Mouse (Mus musculus) liver, embryonic 13.5 days (tissue): ENCODE data around the gene Cdh3. TPM values are rescaled to one million over a fixed set of nuclear protein-coding genes. Genes with fewer than 3 reads are reported as not detected.

Source experiments
- ATAC-seq: fragments of 200-750 bp; cut with Nextera tagmentation; 2 replicates; pipeline ENCODE4 v1.8.0; 2017; ENCODE audit warnings: low read depth, mild to moderate bottlenecking, moderate number of reproducible peaks, moderate library complexity
- DNase-seq: peaks from one replicate; pipeline ENCODE4 v3.0.0; 2022
- H3K27ac ChIP-seq: fragments of 300-500 bp; sonication (generic); 2 replicates; pipeline ENCODE4 v1.5.1; 2015; ENCODE audit warnings: moderate library complexity, mild to moderate bottlenecking, inconsistent platforms
- H3K27me3 ChIP-seq: fragments of 300-500 bp; sonication (generic); 2 replicates; pipeline ENCODE4 v1.6.1; 2015; ENCODE audit warnings: mild to moderate bottlenecking, inconsistent platforms
- H3K36me3 ChIP-seq: fragments of 300-500 bp; sonication (generic); 2 replicates; pipeline ENCODE4 v1.6.1; 2015; ENCODE audit warnings: mild to moderate bottlenecking, inconsistent platforms
- H3K4me1 ChIP-seq: fragments of 300-500 bp; sonication (generic); replicated peaks from 2 replicates; pipeline ENCODE4 v1.6.1; 2015; ENCODE audit warnings: inconsistent platforms
- H3K4me2 ChIP-seq: fragments of 300-500 bp; sonication (generic); 2 replicates; pipeline ENCODE4 v1.6.1; 2015; ENCODE audit warnings: inconsistent platforms, mild to moderate bottlenecking, moderate library complexity
- H3K4me3 ChIP-seq: fragments of 300-500 bp; sonication (generic); replicated peaks from 2 replicates; pipeline ENCODE4 v1.5.1; 2015; ENCODE audit warnings: mild to moderate bottlenecking, inconsistent platforms
- H3K9ac ChIP-seq: fragments of 300-500 bp; sonication (generic); 2 replicates; pipeline ENCODE4 v1.6.1; 2015; ENCODE audit warnings: mild to moderate bottlenecking, inconsistent platforms
- H3K9me3 ChIP-seq: fragments of 300-500 bp; sonication (generic); replicated peaks from 2 replicates; pipeline ENCODE4 v1.6.1; 2016; ENCODE audit warnings: inconsistent platforms
- WGBS: fragments of 180-500 bp; shearing (Covaris S2); methylation state at CpG from one replicate; pipeline ENCODE4 v1.1.7; 2015; ENCODE audit not compliant: insufficient replicate concordance; 5-methylcytosine and 5-hydroxymethylcytosine counted together
- polyA plus RNA-seq: library from polyadenylated mRNA; unstranded; fragments of >200 nt; fragmentation: Nextera tagmentation; extraction: Ambion mirVana; gene quantifications from 2 replicates; pipeline ENCODE4 v1.2.1, GENCODE M21; 2015

The Cdh3 gene
- polyA plus RNA-seq, 1 experiment from 2014 or later = 2.5 TPM

DNA sequence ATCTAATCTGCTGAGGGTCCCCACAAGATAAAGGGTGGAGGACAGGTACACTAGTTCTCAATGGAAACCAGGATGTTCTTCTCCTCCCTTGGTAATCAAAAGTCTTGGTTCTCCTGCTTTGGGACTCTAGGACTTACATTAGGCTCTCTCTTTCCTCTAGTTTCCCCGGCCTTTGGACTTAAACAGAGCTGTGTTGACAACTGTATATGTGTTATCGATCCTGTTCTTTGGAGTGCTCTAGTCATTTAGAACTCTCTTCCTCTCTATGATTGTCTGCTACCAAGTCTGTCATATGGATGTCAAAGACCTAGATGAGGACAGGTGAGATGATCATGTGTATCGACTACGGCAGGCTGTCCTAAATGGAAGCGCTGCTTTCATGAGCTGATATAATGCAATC lies 86.4 kb downstream of the Cdh3 start:
- H3K36me3 ChIP-seq = no peaks in the 10 kb centered on the region
- H3K27ac ChIP-seq = peak overlapping the region; percentile 73
- 73% methylated on average over 5 of the region's 5 CpGs for WGBS
- ATAC-seq (0 out of 2 replicates have a peak, but pooled peaks have one; percentile 51), DNase-seq (no peak)
- no peak overlapping the region for H3K4me2 ChIP-seq
- H3K27me3 ChIP-seq = peaks cover 18% of the 10 kb centered on the region
- no peaks in the 10 kb centered on the region for H3K9me3 ChIP-seq
- no peak overlapping the region for H3K4me3 ChIP-seq
- 0 out of 2 replicates have a peak, but pooled peaks cover 2% of the 10 kb centered on the region for H3K4me1 ChIP-seq
- no peak overlapping the region for H3K9ac ChIP-seq

DNA sequence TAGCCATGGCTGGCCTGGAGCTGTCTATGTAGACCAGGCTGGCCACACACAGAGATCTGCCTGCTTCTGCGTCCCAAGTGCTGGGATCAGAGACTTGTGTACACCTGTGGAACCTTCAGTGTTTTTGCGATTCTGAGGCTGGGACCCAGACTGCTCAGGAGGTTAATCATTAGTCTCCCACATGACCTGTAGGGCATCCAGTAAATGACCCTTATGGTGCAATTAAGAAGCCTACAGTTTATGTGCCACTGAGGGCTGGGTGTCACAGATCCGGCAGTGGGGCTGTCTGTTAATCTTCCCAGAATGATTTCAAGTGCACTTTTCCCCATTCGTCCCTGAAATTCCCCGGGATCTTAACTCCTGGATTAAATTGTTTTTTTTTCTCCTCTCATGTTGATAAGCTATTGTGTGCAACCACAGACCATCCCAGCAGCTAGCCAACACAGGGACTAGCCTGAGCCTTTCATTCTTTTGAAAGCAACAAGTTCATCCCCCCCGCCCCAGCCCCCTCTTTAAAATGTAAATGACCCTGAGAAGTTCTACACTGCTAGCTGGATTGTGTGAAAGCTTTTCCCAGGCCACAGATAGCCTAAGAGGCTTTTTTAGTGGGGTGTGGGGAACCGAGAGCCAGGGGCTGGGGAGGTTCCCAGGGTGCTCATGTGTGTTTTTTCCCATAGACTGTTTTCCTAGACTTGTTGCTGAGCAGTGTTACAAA lies 88.7 kb downstream of the Cdh3 start:
- no peaks in the 10 kb centered on the region for H3K36me3 ChIP-seq
- DNase-seq = no peak
- no peak overlapping the region for H3K9ac ChIP-seq
- peak; percentile 41; the same call in 1 of the 2 replicates for ATAC-seq
- no peaks in the 10 kb centered on the region for H3K9me3 ChIP-seq
- H3K27me3 ChIP-seq = peaks cover 41% of the 10 kb centered on the region
- H3K4me3 ChIP-seq = no peak overlapping the region
- WGBS = 35% methylated on average over 7 of the region's 7 CpGs
- no peak overlapping the region for H3K4me2 ChIP-seq
- H3K27ac ChIP-seq = peak overlapping the region; percentile 39; the same call in 1 of the 2 replicates
- 0 out of 2 replicates have a peak, but pooled peaks cover 5% of the 10 kb centered on the region for H3K4me1 ChIP-seq

- DNase-seq = no peak
- 2% methylated on average over 53 of the region's 53 CpGs for WGBS
- Histone ChIP-seq H3K27me3 (peaks cover 71% of the 10 kb centered on the region), H3K27ac (no peak within 1 kb of the TSS), H3K9ac (peak within 1 kb of the TSS; percentile 63), H3K4me2 (peak within 1 kb of the TSS; percentile 56), H3K4me1 (0 out of 2 replicates have a peak, but pooled peaks cover 6% of the 10 kb centered on the region), H3K36me3 (no peaks in the 10 kb centered on the region), H3K9me3 (no peaks in the 10 kb centered on the region), H3K4me3 (peak within 1 kb of the TSS; percentile 56)
- ATAC-seq = no peak
Measured at GRCm38 (mm10) chr8:106603131-106603819, 92.6 kb downstream of the Cdh3 start, which contains the start of gene Cdh1. Gene Cdh1, plus strand, starts transcription at chr8:106603351.

DNA sequence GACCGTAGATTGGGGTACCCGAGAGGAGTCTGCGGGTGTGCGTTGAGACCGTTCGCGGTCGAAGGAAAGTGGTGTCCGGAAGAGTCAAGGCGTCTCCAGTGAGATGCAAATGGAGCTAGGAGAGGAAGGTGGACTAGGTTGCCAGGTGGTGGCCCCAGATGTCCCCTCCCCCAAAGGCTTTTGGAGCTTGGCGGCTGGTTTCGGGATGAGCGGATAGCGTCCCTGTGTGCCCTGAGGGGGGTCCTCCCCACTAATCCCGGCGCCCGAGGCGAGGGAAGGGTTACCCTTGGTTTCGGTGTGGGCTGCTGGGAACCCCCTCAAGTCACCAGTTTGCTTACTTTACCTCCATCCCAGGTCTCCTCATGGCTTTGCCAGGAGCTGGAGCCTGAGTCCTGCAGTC lies 93.2 kb downstream of the Cdh3 start:
- Histone ChIP-seq H3K27me3 (peaks cover 71% of the 10 kb centered on the region), H3K36me3 (no peaks in the 10 kb centered on the region), H3K27ac (no peak overlapping the region), H3K9ac (peak overlapping the region; percentile 63; the same call in 1 of the 2 replicates), H3K4me3 (peak overlapping the region; percentile 56), H3K4me1 (0 out of 2 replicates have a peak, but pooled peaks cover 9% of the 10 kb centered on the region), H3K4me2 (peak overlapping the region; percentile 56), H3K9me3 (no peaks in the 10 kb centered on the region)
- DNase-seq (no peak), ATAC-seq (no peak)
- 2% methylated on average over 19 of the region's 19 CpGs for WGBS

DNA sequence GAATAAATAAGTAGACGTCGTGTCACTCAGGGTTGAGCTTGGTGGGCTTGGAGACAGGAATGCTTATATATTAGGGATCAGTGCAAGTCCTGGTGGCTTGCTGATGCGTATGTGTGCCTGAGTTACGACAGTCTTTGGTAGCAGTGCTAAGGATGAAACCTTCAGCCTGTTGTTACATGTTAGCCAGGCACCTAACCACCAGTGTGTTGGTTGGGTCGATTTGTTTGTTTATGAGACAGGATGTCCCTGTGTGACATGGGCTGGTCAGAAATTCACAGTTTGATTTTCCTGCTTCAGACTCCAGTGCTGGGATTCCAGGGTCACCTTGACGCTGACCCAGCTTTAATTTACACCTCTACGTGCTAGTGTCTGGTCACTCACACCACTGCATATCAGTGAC lies 95.0 kb downstream of the Cdh3 start:
- H3K27ac ChIP-seq = no peak overlapping the region; the same call in 1 of the 2 replicates
- H3K9ac ChIP-seq = no peak overlapping the region
- 42% methylated on average over 7 of the region's 7 CpGs for WGBS
- ATAC-seq = no peak
- peaks cover 67% of the 10 kb centered on the region for H3K27me3 ChIP-seq
- H3K4me3 ChIP-seq = no peak overlapping the region
- peaks cover 9% of the 10 kb centered on the region; the same call in 1 of the 2 replicates for H3K4me1 ChIP-seq
- no peaks in the 10 kb centered on the region for H3K9me3 ChIP-seq
- H3K36me3 ChIP-seq = no peaks in the 10 kb centered on the region
- no peak for DNase-seq
- peak overlapping the region; percentile 2; the same call in 1 of the 2 replicates for H3K4me2 ChIP-seq

GRCm38 (mm10) chr8:106606121-106606520 lies 95.4 kb downstream of the Cdh3 start:
- DNase-seq (no peak), ATAC-seq (no peak)
- no peak overlapping the region for H3K9ac ChIP-seq
- H3K4me2 ChIP-seq = peak overlapping the region; percentile 2; the same call in 1 of the 2 replicates
- no peaks in the 10 kb centered on the region for H3K36me3 ChIP-seq
- peaks cover 9% of the 10 kb centered on the region; the same call in 1 of the 2 replicates for H3K4me1 ChIP-seq
- H3K9me3 ChIP-seq = no peaks in the 10 kb centered on the region
- 17% methylated on average over 4 of the region's 4 CpGs for WGBS
- H3K27me3 ChIP-seq = peaks cover 63% of the 10 kb centered on the region
- no peak overlapping the region for H3K4me3 ChIP-seq
- H3K27ac ChIP-seq = no peak overlapping the region

- DNase-seq (no peak), ATAC-seq (no peak)
- Histone ChIP-seq H3K9me3 (no peaks in the 10 kb centered on the region), H3K4me2 (peak overlapping the region; percentile 10; the same call in 1 of the 2 replicates), H3K27ac (no peak overlapping the region), H3K27me3 (peaks cover 57% of the 10 kb centered on the region), H3K4me1 (peaks cover 12% of the 10 kb centered on the region), H3K4me3 (no peak overlapping the region), H3K9ac (no peak overlapping the region), H3K36me3 (no peaks in the 10 kb centered on the region)
- 13% methylated on average over 15 of the region's 15 CpGs for WGBS
Measured at GRCm38 (mm10) chr8:106606601-106607145, 96.0 kb downstream of the Cdh3 start.

Other genes with a start within 250 kb of the Cdh3 start
- gene Smpd3, start 172.9 kb upstream of the Cdh3 start, polyA plus RNA-seq = 0.35 and 0.67 TPM in 2 replicates
- 2.6 and 3.0 TPM in 2 replicates for gene Zfp90, start 95.6 kb upstream of the Cdh3 start, polyA plus RNA-seq
- not detected in 2 replicates for gene 6030452D12Rik, start 10.4 kb upstream of the Cdh3 start, polyA plus RNA-seq
- gene Gm10073, start 62.6 kb downstream of the Cdh3 start, polyA plus RNA-seq = 12.0 and 12.4 TPM in 2 replicates
- 12.1 and 17.3 TPM in 2 replicates for gene Cdh1, start 92.5 kb downstream of the Cdh3 start, polyA plus RNA-seq
- gene Tango6, start 172.2 kb downstream of the Cdh3 start, polyA plus RNA-seq = 3.8 and 4.5 TPM in 2 replicates